Mouse (Mus musculus): ENCODE results near the gene Osbp2. TPM values are rescaled to one million over a fixed set of nuclear protein-coding genes. Genes with fewer than 3 reads are reported as not detected.

Gene Osbp2
- polyA plus RNA-seq, 1 experiment from 2014 or later: 3.0 TPM

DNA sequence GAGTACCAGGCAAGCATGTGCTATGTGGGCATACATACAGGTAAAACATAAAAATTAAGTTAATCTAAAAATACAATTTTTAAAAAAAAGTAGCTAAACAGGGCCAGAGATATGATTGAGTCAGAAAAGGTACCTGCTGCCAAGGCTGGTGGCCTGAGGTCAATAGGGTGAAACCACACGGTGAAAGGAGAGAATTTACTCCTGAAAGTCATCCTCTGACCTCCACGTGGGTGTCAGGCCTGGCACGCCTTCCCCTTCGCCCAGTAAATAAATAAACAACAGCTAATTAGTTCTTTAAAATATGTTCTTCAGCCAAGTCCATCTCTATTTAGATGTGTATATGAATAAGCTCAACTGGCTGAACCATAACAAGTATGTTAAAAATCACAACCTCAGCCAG, 3.3 kb downstream of the Osbp2 start:
- H3K9ac ChIP-seq: no peak overlapping the region
- ATAC-seq (ENCODE audit: insufficient number of reproducible peaks, insufficient read depth, low FRiP score, low TSS enrichment, low read depth): no peak
- peaks cover 12% of the 10 kb centered on the region for H3K4me1 ChIP-seq
- H3K36me3 ChIP-seq: no peaks in the 10 kb centered on the region
- no peak overlapping the region for H3K27ac ChIP-seq
- no peaks in the 10 kb centered on the region for H3K9me3 ChIP-seq
- 80% methylated on average over 4 of the region's 4 CpGs for WGBS
- H3K4me3 ChIP-seq: no peak overlapping the region
- H3K27me3 ChIP-seq: peaks cover 26% of the 10 kb centered on the region
- H3K4me2 ChIP-seq: no peak overlapping the region

DNA sequence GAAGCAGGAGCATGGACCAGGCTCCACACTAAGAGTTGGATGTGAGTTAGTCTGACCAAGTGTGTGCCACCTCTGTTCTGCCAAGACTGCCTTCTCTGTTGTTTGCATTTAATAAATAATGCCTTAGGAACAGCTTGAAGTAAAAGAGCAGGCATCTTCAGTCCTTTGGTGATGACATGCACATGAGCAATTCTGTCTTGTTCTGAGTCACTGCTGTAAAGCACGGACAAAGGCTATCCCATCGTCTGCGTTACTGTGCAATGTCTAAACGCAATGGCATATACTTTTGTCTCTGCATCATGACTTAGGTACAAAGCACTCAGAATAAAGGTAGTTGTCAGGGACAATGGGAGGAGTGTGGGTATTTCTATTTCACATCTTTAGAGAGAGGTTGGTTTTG, 3.9 kb downstream of the Osbp2 start:
- 95% methylated on average over 4 of the region's 4 CpGs for WGBS
- peaks cover 26% of the 10 kb centered on the region for H3K27me3 ChIP-seq
- no peak overlapping the region for H3K4me2 ChIP-seq
- peaks cover 12% of the 10 kb centered on the region for H3K4me1 ChIP-seq
- no peak overlapping the region for H3K27ac ChIP-seq
- no peak for ATAC-seq (ENCODE audit: insufficient number of reproducible peaks, insufficient read depth, low FRiP score, low TSS enrichment, low read depth)
- H3K9me3 ChIP-seq: no peaks in the 10 kb centered on the region
- H3K9ac ChIP-seq: no peak overlapping the region
- no peak overlapping the region for H3K4me3 ChIP-seq
- H3K36me3 ChIP-seq: no peaks in the 10 kb centered on the region

DNA sequence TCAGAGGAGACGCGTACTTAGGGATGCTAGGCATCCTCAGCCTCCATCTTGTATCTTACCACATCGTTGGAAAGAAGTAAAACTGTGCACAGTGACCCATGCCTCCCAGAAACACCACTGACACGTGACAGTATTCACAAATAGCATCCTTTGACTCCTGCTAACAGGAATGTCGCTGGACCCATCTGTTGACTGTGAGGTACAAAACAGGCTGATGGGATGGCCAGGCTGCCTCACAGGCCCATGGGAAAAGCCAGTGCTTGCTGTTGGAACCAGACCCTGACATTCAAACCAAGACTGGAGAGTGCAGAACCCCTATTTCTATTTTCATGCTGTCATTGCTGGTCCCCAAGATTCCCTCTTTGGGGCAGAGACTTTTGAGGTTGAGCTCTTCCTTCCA, 5.8 kb downstream of the Osbp2 start:
- H3K9ac ChIP-seq: no peak overlapping the region
- H3K4me2 ChIP-seq: no peak overlapping the region
- no peak overlapping the region for H3K27ac ChIP-seq
- H3K9me3 ChIP-seq: no peaks in the 10 kb centered on the region; the same call in 1 of the 2 replicates
- WGBS: 74% methylated on average over 5 of the region's 5 CpGs
- no peaks in the 10 kb centered on the region; the same call in 1 of the 2 replicates for H3K4me1 ChIP-seq
- peaks cover 16% of the 10 kb centered on the region for H3K27me3 ChIP-seq
- no peak overlapping the region for H3K4me3 ChIP-seq
- no peak for ATAC-seq (ENCODE audit: insufficient number of reproducible peaks, insufficient read depth, low FRiP score, low TSS enrichment, low read depth)
- no peaks in the 10 kb centered on the region for H3K36me3 ChIP-seq

DNA sequence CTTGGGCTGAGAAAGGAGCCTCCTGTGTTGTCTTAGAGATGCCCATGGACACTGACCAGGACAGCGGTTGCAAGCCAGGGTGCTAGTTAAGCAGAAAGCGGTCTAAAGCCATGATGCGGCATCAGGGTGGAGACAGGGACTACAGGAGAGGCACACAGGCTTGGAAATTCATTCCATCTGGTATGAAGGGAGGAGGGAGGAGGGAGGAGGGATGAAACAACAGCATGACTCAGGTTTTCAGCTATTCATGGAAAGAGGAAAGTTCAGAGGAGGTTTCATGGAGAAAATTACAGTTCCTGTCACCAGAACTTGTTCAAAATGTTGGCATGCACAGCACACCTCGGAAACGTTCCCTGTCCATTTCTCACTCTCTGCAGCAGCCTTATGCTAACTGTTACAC, 7.9 kb downstream of the Osbp2 start:
- Histone ChIP-seq H3K9me3 (no peaks in the 10 kb centered on the region; the same call in 1 of the 2 replicates), H3K4me2 (no peak overlapping the region), H3K27ac (no peak overlapping the region), H3K27me3 (no peaks in the 10 kb centered on the region), H3K9ac (no peak overlapping the region), H3K36me3 (no peaks in the 10 kb centered on the region), H3K4me1 (no peaks in the 10 kb centered on the region), H3K4me3 (no peak overlapping the region)
- no peak for ATAC-seq (ENCODE audit: insufficient number of reproducible peaks, insufficient read depth, low FRiP score, low TSS enrichment, low read depth)
- WGBS: 58% methylated on average over 5 of the region's 5 CpGs

DNA sequence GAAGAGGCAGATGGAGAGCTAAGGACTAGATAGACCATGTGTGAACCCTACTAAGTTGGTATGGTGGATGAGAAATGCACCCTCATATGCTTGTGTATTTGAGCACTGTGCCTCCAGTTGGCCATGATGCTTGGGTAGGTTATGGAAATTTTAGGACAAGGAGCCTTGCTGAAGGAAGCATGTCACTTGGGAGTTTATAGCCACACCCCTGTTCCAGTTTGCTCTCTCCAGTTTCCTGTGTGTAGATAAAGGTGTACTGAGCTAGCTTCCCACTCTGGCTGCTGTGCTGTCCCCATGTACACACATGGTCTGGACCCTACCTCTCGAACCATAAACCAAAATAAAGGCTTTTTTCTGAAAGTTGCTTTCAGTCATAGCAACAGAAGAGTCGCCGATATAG, 9.5 kb downstream of the Osbp2 start:
- ATAC-seq (ENCODE audit: insufficient number of reproducible peaks, insufficient read depth, low FRiP score, low TSS enrichment, low read depth): no peak
- no peak overlapping the region for H3K4me2 ChIP-seq
- no peak overlapping the region for H3K27ac ChIP-seq
- no peaks in the 10 kb centered on the region; the same call in 1 of the 2 replicates for H3K9me3 ChIP-seq
- H3K36me3 ChIP-seq: no peaks in the 10 kb centered on the region
- no peaks in the 10 kb centered on the region for H3K27me3 ChIP-seq
- 91% methylated on average over 3 of the region's 3 CpGs for WGBS
- no peak overlapping the region for H3K4me3 ChIP-seq
- H3K9ac ChIP-seq: no peak overlapping the region
- H3K4me1 ChIP-seq: no peaks in the 10 kb centered on the region

DNA sequence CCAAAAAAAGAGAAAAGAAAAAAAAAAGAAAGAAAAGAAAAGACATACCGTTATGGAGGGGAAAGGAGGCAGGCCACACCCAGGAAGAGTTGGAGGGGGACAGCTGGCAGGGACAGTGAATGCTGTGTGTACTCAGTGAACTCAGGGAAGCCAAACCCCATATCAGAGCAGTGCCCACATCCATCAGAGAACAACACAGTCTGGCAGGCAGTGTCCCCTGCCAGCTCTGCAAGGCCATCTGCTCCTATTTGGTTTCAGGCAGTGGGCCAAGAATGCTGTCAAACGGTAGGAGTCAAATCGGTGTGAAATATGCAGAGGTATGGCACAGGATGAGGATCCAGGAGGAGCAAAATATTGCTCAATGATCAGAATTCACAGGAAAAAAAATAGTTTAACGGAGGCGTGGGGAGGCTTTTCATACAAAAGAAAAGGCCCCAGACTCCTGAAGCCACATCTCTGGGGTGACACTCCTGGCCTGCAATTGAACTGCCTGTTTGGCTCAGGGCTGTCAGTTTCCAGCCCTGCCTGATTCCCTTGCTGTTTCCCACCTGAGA, 10.1 kb downstream of the Osbp2 start:
- Histone ChIP-seq H3K4me1 (no peaks in the 10 kb centered on the region), H3K9ac (no peak overlapping the region), H3K9me3 (no peaks in the 10 kb centered on the region; the same call in 1 of the 2 replicates), H3K4me3 (no peak overlapping the region), H3K36me3 (no peaks in the 10 kb centered on the region), H3K4me2 (no peak overlapping the region), H3K27ac (no peak overlapping the region), H3K27me3 (no peaks in the 10 kb centered on the region)
- no peak for ATAC-seq (ENCODE audit: insufficient number of reproducible peaks, insufficient read depth, low FRiP score, low TSS enrichment, low read depth)
- 53% methylated on average over 5 of the region's 5 CpGs for WGBS

DNA sequence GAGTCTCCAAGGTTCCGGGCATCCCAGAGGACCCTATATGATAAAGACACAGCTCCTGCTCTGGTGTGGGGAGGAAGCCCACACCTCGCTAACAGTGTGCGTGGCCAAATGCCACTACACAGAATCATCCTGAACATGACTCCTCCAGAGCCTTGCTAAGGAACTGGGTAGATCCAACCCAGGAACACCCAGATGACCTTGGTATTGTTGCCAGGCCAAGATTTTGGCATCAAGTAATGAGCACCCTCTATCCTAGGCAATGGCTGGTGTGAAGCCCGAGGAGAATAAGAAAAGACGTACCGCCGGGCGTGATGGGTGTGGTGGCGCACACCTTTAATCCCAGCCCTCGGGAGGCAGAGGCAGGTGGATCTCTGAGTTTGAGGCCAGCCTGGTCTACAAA, 10.7 kb downstream of the Osbp2 start:
- no peak overlapping the region for H3K9ac ChIP-seq
- no peak overlapping the region for H3K4me3 ChIP-seq
- no peak overlapping the region for H3K27ac ChIP-seq
- WGBS: 94% methylated on average over 10 of the region's 10 CpGs
- no peaks in the 10 kb centered on the region for H3K4me1 ChIP-seq
- no peak overlapping the region for H3K4me2 ChIP-seq
- ATAC-seq (ENCODE audit: insufficient number of reproducible peaks, insufficient read depth, low FRiP score, low TSS enrichment, low read depth): no peak
- H3K36me3 ChIP-seq: no peaks in the 10 kb centered on the region
- no peaks in the 10 kb centered on the region for H3K27me3 ChIP-seq
- no peaks in the 10 kb centered on the region; the same call in 1 of the 2 replicates for H3K9me3 ChIP-seq

DNA sequence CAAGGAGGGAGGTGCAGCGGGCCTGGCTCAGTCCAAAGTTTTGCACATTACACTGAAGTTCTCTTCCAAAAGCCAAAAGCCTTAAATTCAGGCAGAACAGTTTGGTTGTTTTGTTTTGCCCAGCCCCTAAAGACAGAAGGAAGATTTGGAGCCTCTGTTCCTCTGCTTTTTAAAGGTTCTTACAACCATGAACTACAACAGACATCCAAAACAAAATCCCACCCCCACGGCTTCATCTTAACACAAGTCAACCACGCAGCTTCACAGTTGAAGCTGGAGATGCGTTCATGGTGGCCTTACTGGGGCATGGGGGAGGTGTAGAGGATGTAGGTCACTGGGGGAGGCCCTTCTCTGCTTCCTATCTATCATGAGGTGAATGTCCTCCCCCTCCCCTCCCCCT, 11.8 kb downstream of the Osbp2 start:
- Histone ChIP-seq H3K27me3 (no peaks in the 10 kb centered on the region), H3K4me3 (no peak overlapping the region), H3K27ac (no peak overlapping the region), H3K9ac (no peak overlapping the region), H3K9me3 (no peaks in the 10 kb centered on the region; the same call in 1 of the 2 replicates), H3K4me2 (no peak overlapping the region), H3K4me1 (no peaks in the 10 kb centered on the region), H3K36me3 (no peaks in the 10 kb centered on the region)
- no peak for ATAC-seq (ENCODE audit: insufficient number of reproducible peaks, insufficient read depth, low FRiP score, low TSS enrichment, low read depth)
- 69% methylated on average over 4 of the region's 4 CpGs for WGBS

DNA sequence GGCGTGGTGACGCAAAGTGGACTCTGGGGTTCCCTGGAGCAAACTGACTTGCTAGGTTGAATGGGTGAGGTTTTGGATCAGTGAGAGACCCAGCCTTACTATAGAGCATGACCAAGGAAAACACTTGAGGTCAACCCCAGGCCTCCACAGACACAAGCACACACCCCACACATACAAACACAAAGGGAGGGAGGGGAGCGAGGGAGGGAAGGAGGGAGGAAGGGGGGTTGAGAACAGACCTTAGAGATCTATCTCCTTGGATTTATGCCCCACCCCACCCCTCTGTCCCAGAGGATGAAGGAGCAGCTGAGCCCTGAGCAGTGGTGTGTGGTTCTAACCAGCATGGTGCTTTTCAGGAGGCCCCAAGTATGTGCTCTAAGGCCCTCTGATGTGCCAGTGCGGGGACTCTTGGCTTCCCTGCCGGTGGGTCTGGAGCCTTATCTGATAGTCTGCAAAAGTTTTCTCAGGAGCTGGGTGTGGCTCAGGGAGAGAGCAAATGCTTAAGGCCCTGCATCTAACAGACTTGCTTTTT, 12.9 kb downstream of the Osbp2 start:
- no peaks in the 10 kb centered on the region for H3K4me1 ChIP-seq
- WGBS: 72% methylated on average over 5 of the region's 5 CpGs
- no peak overlapping the region for H3K27ac ChIP-seq
- H3K27me3 ChIP-seq: no peaks in the 10 kb centered on the region
- H3K4me2 ChIP-seq: no peak overlapping the region
- no peak overlapping the region for H3K9ac ChIP-seq
- ATAC-seq (ENCODE audit: insufficient number of reproducible peaks, insufficient read depth, low FRiP score, low TSS enrichment, low read depth): no peak
- H3K4me3 ChIP-seq: no peak overlapping the region
- H3K9me3 ChIP-seq: no peaks in the 10 kb centered on the region; the same call in 1 of the 2 replicates
- no peaks in the 10 kb centered on the region for H3K36me3 ChIP-seq

DNA sequence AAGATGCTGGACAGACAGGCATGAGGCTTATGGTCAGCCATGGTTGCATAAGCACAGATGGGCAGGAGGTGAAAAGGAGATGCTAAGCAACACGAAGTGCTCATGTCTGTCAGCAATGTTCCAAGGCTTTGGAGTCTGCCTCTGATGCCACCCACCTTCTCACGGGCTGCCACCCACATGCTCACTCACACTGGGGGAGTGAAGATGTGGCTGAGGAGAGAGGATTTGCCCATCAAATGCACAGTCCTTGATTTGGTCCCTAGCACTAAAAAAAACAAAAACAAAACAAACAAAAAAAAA, 13.4 kb downstream of the Osbp2 start:
- Histone ChIP-seq H3K4me3 (no peak overlapping the region), H3K27me3 (no peaks in the 10 kb centered on the region), H3K36me3 (no peaks in the 10 kb centered on the region), H3K9me3 (no peaks in the 10 kb centered on the region; the same call in 1 of the 2 replicates), H3K27ac (no peak overlapping the region), H3K4me2 (no peak overlapping the region), H3K4me1 (no peaks in the 10 kb centered on the region), H3K9ac (no peak overlapping the region)
- no peak for ATAC-seq (ENCODE audit: insufficient number of reproducible peaks, insufficient read depth, low FRiP score, low TSS enrichment, low read depth)
- 80% methylated on average over 2 of the region's 2 CpGs for WGBS

DNA sequence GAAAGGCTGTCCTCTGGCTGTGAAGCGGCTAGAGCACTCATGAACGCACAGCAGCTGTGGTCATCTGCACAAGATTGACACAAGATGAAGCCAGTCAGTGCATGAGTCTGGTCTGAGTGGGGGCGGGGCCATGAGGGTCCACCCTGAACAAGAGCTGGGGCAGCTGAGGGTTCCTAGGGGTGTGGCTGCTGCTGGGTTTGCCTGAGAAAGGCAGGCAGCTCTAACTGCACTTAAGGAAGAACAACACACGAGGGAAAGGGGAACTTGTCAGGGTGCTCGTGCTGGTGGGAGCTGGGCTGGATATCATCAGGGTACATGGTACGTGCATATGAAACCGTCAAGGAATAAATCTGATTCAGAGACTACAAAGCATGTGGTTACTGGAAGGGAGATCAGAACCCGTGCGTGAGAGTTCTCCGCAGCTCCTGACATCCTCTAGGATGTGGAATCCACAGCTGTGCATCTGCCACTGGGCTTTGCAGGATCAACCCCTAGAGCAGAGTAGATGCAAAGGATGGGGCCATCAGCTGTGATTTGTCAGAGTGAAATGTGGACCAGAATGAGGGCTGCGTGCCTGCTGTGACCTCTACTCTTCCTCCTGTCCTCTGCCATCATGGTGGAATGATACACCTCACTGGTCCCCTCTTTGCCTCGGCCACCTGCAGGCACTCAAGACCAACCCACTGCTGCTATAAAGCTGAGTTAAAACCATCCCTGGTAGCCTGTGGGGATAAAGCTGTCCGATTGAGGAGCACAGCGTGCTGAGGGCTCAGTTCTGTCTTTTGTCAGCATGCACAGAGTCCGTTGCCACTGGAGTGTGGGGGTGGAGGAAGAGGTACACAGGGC, 14.0 kb downstream of the Osbp2 start:
- H3K4me3 ChIP-seq: no peak overlapping the region
- no peaks in the 10 kb centered on the region for H3K36me3 ChIP-seq
- no peaks in the 10 kb centered on the region; the same call in 1 of the 2 replicates for H3K9me3 ChIP-seq
- WGBS: 79% methylated on average over 15 of the region's 15 CpGs
- H3K4me1 ChIP-seq: no peaks in the 10 kb centered on the region
- no peaks in the 10 kb centered on the region for H3K27me3 ChIP-seq
- no peak for ATAC-seq (ENCODE audit: insufficient number of reproducible peaks, insufficient read depth, low FRiP score, low TSS enrichment, low read depth)
- H3K27ac ChIP-seq: no peak overlapping the region
- no peak overlapping the region for H3K4me2 ChIP-seq
- no peak overlapping the region for H3K9ac ChIP-seq

DNA sequence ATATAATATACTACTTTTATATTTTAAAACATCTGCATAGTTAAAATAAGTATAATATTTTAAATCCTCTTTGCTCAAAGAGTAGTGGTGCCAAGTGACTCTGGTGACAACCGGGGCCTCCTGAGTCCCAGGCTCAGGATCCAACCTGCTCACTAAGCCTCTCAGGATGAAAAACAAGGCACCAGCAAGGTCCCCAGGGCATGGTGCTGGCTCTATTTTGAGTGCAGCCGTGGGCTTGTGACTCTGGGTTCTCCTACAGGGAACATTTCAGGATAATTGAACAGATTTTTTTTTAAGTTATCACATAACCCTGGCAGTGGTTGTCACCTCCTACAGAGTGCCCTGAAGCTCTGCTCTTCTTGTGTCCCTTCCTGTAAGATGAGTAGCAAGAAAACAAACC, 17.4 kb downstream of the Osbp2 start:
- Histone ChIP-seq H3K36me3 (no peaks in the 10 kb centered on the region), H3K4me3 (no peak overlapping the region), H3K4me2 (no peak overlapping the region), H3K27ac (no peak overlapping the region), H3K27me3 (no peaks in the 10 kb centered on the region), H3K4me1 (no peaks in the 10 kb centered on the region), H3K9me3 (no peaks in the 10 kb centered on the region), H3K9ac (no peak overlapping the region)
- ATAC-seq (ENCODE audit: insufficient number of reproducible peaks, insufficient read depth, low FRiP score, low TSS enrichment, low read depth): no peak
- WGBS: 32% methylated on average over 2 of the region's 2 CpGs

All from embryonic facial prominence, embryonic 13.5 days (tissue).